Mouse (Mus musculus): ENCODE data around the gene Dnajb6. TPM values are rescaled to one million over a fixed set of nuclear protein-coding genes. Genes with fewer than 3 reads are reported as not detected.

Dnajb6 gene
- polyA plus RNA-seq, 1 experiment from 2014 or later = 70.9 TPM

DNA sequence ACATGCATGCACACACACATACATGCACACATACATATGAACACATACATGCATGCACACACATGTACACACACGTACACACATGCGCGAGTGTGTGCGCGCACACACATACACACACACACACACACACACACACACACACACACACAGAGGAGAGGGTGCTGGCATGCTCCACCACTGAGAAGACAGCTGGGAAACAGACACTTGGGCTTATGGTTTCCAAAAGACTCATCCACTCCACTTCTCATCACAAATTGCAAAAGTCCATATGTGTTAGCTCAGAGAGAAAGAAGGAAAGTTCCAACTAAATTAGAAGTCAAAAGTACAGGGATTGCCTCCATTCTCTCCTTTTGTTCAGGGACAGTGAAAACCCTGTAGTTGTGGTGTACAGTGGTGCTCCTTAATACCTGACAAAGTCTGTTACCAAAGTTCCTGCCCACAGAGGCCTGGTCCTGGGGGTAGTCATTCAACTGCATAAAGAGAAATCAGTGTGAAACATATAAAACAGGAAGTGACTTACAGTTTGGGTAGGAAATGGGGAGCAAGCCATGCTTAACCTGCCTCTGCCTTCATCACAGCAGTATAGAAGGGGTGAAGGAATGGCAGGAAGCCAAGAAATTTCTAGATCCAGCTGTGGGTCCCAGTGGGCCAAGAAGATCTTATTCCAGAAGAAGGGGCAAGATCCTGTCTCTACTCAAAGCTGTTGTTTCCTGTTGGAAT lies 81.2 kb downstream of the Dnajb6 start:
- 90% methylated on average over 5 of the region's 5 CpGs for WGBS (ENCODE audit: insufficient replicate concordance)
- no peaks in the 10 kb centered on the region for H3K4me1 ChIP-seq (ENCODE audit: control insufficient read depth, low read depth, low read length)
- no peaks in the 10 kb centered on the region for H3K27me3 ChIP-seq (ENCODE audit: control insufficient read depth, insufficient read depth, low read depth, low read length)
- no peak for ATAC-seq (ENCODE audit: low read depth)
- H3K4me3 ChIP-seq (ENCODE audit: low read depth, low read length) = no peak overlapping the region
- no peaks in the 10 kb centered on the region for H3K36me3 ChIP-seq (ENCODE audit: control insufficient read depth, insufficient read depth)
- H3K9ac ChIP-seq (ENCODE audit: low read depth, low read length) = no peak overlapping the region
- no peak overlapping the region for H3K4me2 ChIP-seq (ENCODE audit: low read depth, low read length)
- no peaks in the 10 kb centered on the region for H3K9me3 ChIP-seq (replicated peaks; ENCODE audit: control insufficient read depth, low read length)
- no peak overlapping the region for H3K27ac ChIP-seq (ENCODE audit: low read length)

DNA sequence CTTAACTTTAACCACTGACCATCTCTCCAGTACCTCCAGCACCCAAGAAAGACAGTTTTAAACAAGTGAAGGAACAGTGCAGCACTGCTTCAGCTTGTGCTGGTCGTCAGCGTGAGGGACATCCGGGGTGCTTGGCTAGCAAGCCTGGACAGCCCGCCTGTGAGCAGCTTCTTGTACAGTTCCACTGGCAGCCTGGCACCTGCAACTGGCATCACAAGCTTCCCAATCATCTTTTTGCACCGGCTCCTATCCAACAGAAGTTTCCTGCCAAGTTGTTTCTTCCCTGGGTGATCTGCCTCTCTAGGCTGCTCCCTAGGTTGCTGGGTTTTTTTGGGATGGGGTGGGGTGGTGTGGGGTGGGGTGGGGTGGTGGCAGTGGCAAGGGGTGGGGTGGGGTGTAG lies 81.9 kb downstream of the Dnajb6 start:
- Histone ChIP-seq H3K4me3 (ENCODE audit: low read depth, low read length) (no peak overlapping the region), H3K9me3 (replicated peaks; ENCODE audit: control insufficient read depth, low read length) (no peaks in the 10 kb centered on the region), H3K36me3 (ENCODE audit: control insufficient read depth, insufficient read depth) (no peaks in the 10 kb centered on the region), H3K4me1 (ENCODE audit: control insufficient read depth, low read depth, low read length) (no peaks in the 10 kb centered on the region), H3K27ac (ENCODE audit: low read length) (no peak overlapping the region), H3K27me3 (ENCODE audit: control insufficient read depth, insufficient read depth, low read depth, low read length) (no peaks in the 10 kb centered on the region), H3K4me2 (ENCODE audit: low read depth, low read length) (no peak overlapping the region), H3K9ac (ENCODE audit: low read depth, low read length) (no peak overlapping the region)
- ATAC-seq (ENCODE audit: low read depth) = no peak
- 69% methylated on average over 5 of the region's 5 CpGs for WGBS (ENCODE audit: insufficient replicate concordance)

DNA sequence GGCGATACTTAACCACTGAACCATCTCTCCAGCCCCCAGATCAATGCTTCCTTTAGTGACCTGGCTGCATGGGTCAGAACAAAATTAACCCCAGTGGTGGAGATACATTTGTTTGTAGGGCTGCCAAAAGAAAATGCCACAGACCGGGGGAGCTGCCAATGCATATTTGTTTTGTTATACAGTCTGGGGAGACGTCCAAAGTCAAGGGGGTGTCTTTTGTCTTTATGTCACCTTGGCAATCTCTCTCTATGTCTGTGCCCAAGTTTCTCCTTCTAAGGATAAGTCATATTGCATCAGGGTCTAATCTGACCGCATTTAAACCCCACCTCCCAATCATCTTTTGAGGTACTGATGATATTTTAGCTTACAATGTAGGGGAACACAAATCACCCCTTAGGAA lies 82.8 kb downstream of the Dnajb6 start:
- Histone ChIP-seq H3K4me2 (ENCODE audit: low read depth, low read length) (no peak overlapping the region), H3K9ac (ENCODE audit: low read depth, low read length) (no peak overlapping the region), H3K4me1 (ENCODE audit: control insufficient read depth, low read depth, low read length) (no peaks in the 10 kb centered on the region), H3K36me3 (ENCODE audit: control insufficient read depth, insufficient read depth) (no peaks in the 10 kb centered on the region), H3K9me3 (replicated peaks; ENCODE audit: control insufficient read depth, low read length) (no peaks in the 10 kb centered on the region), H3K27ac (ENCODE audit: low read length) (no peak overlapping the region), H3K4me3 (ENCODE audit: low read depth, low read length) (no peak overlapping the region), H3K27me3 (ENCODE audit: control insufficient read depth, insufficient read depth, low read depth, low read length) (no peaks in the 10 kb centered on the region)
- WGBS (ENCODE audit: insufficient replicate concordance) = 69% methylated on average over 4 of the region's 4 CpGs
- ATAC-seq (ENCODE audit: low read depth) = no peak

DNA sequence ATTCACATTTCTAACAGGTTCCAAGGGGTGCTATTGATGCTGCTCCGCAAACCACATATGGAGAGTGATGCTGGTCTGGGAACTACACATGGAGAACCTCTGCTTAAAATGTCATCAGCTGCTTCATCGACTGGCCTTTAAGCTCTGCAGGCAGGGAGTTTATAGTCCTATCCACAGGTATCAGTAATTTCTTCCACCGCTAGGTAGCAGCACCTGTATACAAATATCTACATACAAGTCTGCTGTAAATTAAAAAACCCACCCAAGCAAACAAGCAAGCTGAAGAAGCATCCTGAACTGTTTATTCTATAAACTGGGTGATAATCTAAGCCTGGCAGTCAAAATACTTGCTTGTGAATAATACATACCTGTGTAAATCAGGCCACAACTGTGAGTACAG lies 89.3 kb downstream of the Dnajb6 start:
- no peak overlapping the region for H3K9ac ChIP-seq (ENCODE audit: low read depth, low read length)
- H3K4me2 ChIP-seq (ENCODE audit: low read depth, low read length) = no peak overlapping the region
- H3K4me1 ChIP-seq (ENCODE audit: control insufficient read depth, low read depth, low read length) = no peaks in the 10 kb centered on the region
- no peaks in the 10 kb centered on the region for H3K9me3 ChIP-seq (replicated peaks; ENCODE audit: control insufficient read depth, low read length)
- no peak overlapping the region for H3K27ac ChIP-seq (ENCODE audit: low read length)
- no peak for ATAC-seq (ENCODE audit: low read depth)
- 28% methylated on average over 3 of the region's 3 CpGs for WGBS (ENCODE audit: insufficient replicate concordance)
- no peaks in the 10 kb centered on the region for H3K36me3 ChIP-seq (ENCODE audit: control insufficient read depth, insufficient read depth)
- no peak overlapping the region for H3K4me3 ChIP-seq (ENCODE audit: low read depth, low read length)
- no peaks in the 10 kb centered on the region for H3K27me3 ChIP-seq (ENCODE audit: control insufficient read depth, insufficient read depth, low read depth, low read length)

DNA sequence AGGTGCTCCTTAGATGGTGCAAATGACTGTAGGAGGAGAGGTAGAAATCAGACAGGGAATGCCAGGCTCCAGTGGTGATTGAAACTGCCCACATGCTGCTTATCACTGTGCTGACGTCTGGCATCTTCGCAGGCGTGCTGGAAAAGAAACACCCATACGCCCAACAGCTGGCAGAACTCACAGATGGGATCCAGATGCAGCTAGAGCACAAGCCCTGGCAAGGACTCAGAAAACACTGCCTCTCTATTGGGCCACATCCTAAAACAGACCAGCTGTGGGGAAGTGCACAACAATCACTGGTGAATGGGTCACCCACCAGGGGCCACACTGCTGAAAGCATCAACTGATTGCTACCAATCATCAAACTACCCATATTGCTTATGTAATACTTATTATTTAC lies 91.3 kb downstream of the Dnajb6 start:
- H3K27ac ChIP-seq (ENCODE audit: low read length) = no peak overlapping the region
- no peak overlapping the region for H3K9ac ChIP-seq (ENCODE audit: low read depth, low read length)
- ATAC-seq (ENCODE audit: low read depth) = no peak
- H3K36me3 ChIP-seq (ENCODE audit: control insufficient read depth, insufficient read depth) = no peaks in the 10 kb centered on the region
- H3K27me3 ChIP-seq (ENCODE audit: control insufficient read depth, insufficient read depth, low read depth, low read length) = no peaks in the 10 kb centered on the region
- no peak overlapping the region for H3K4me3 ChIP-seq (ENCODE audit: low read depth, low read length)
- WGBS (ENCODE audit: insufficient replicate concordance) = 36% methylated on average over 4 of the region's 4 CpGs
- H3K4me2 ChIP-seq (ENCODE audit: low read depth, low read length) = no peak overlapping the region
- no peaks in the 10 kb centered on the region for H3K9me3 ChIP-seq (replicated peaks; ENCODE audit: control insufficient read depth, low read length)
- no peaks in the 10 kb centered on the region for H3K4me1 ChIP-seq (ENCODE audit: control insufficient read depth, low read depth, low read length)

DNA sequence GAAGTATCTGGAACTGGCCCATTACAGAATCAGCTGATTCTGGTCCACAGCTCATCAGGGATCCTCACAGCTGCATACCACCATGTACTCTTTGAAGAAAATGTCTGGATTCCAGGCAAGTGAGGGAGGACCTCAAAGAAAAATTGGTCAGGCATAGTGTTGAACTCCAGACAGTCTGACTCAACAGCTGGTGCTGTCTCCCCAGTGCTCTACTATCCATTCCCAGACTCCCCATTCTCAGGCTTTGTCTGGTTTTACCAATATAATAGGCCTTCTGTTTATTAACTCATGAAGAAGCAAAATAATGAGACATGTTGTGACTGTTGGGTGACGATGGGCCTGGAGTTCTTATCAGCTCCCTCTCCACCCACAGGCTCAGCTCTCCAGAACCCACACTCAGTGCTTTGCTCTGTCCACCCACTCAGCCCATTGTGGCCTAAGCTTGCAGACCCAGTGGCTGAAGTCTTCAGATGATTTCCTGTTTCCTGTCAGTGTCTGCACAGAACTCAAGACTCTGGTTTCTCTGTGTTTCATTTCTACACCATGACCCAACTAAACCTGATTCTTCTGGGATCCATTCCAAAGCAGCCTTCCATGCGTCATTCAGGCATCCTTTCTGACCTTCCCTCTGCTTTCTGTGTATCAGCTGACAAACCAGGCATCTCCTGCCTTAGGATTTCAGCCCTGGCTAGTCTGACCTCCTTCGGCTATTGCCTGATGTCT lies 107.1 kb downstream of the Dnajb6 start:
- no peak; the same call in 1 of the 2 replicates for ATAC-seq (ENCODE audit: low read depth)
- no peak overlapping the region for H3K9ac ChIP-seq (ENCODE audit: low read depth, low read length)
- H3K27ac ChIP-seq (ENCODE audit: low read length) = no peak overlapping the region
- no peaks in the 10 kb centered on the region for H3K4me1 ChIP-seq (ENCODE audit: control insufficient read depth, low read depth, low read length)
- no peaks in the 10 kb centered on the region for H3K27me3 ChIP-seq (ENCODE audit: control insufficient read depth, insufficient read depth, low read depth, low read length)
- H3K9me3 ChIP-seq (replicated peaks; ENCODE audit: control insufficient read depth, low read length) = no peaks in the 10 kb centered on the region
- WGBS (ENCODE audit: insufficient replicate concordance) = 43% methylated on average over 3 of the region's 3 CpGs
- H3K36me3 ChIP-seq (ENCODE audit: control insufficient read depth, insufficient read depth) = no peaks in the 10 kb centered on the region
- no peak overlapping the region for H3K4me3 ChIP-seq (ENCODE audit: low read depth, low read length)
- H3K4me2 ChIP-seq (ENCODE audit: low read depth, low read length) = no peak overlapping the region

DNA sequence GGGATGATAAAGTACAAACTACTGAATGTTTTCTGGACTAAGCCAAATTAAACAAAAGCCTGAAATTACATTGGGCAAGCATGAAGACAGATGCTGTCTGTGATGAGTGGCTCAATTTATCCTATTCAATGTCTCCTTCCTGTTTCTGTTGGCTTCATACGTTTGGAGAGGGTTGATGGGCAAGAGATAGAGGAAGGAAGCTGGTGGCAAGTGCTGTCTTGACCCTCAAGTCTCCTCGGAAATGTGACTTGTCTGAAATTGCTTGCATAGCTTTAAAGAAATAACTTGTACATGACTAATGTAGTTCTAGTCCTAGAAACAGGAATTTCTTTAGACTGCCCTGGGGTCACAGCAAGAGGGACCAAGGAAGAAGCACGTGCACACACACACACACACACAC lies 109.5 kb downstream of the Dnajb6 start:
- 16% methylated on average over 3 of the region's 3 CpGs for WGBS (ENCODE audit: insufficient replicate concordance)
- ATAC-seq (ENCODE audit: low read depth) = peak; percentile 19; the same call in 1 of the 2 replicates
- Histone ChIP-seq H3K27me3 (ENCODE audit: control insufficient read depth, insufficient read depth, low read depth, low read length) (no peaks in the 10 kb centered on the region), H3K4me1 (ENCODE audit: control insufficient read depth, low read depth, low read length) (no peaks in the 10 kb centered on the region), H3K36me3 (ENCODE audit: control insufficient read depth, insufficient read depth) (no peaks in the 10 kb centered on the region), H3K4me3 (ENCODE audit: low read depth, low read length) (no peak overlapping the region), H3K27ac (ENCODE audit: low read length) (no peak overlapping the region), H3K9ac (ENCODE audit: low read depth, low read length) (no peak overlapping the region), H3K4me2 (ENCODE audit: low read depth, low read length) (no peak overlapping the region), H3K9me3 (replicated peaks; ENCODE audit: control insufficient read depth, low read length) (no peaks in the 10 kb centered on the region)

DNA sequence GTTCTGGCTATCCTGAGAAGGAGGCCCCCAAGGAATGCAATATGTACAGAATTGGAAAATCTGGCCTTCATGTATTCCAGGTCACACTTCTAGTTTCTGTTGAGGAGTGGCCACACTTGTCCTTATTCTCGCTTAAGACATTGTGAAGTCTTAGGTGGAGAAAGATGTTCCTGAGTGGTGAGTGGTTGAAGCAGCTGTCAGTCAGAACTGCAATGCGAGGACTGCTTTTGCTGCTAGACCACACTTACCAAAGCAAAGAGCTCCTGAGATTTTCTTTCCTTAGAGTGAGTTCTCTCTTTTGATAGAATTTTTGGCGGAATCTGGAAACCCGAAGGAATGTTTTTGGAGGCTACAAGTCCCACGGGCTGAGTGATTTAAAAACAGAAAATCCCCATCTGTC lies 112.0 kb downstream of the Dnajb6 start:
- Histone ChIP-seq H3K4me1 (ENCODE audit: control insufficient read depth, low read depth, low read length) (no peaks in the 10 kb centered on the region), H3K36me3 (ENCODE audit: control insufficient read depth, insufficient read depth) (no peaks in the 10 kb centered on the region), H3K9ac (ENCODE audit: low read depth, low read length) (no peak overlapping the region), H3K27ac (ENCODE audit: low read length) (no peak overlapping the region), H3K27me3 (ENCODE audit: control insufficient read depth, insufficient read depth, low read depth, low read length) (no peaks in the 10 kb centered on the region), H3K9me3 (replicated peaks; ENCODE audit: control insufficient read depth, low read length) (no peaks in the 10 kb centered on the region), H3K4me2 (ENCODE audit: low read depth, low read length) (no peak overlapping the region), H3K4me3 (ENCODE audit: low read depth, low read length) (no peak overlapping the region)
- WGBS (ENCODE audit: insufficient replicate concordance) = 53% methylated on average over 5 of the region's 5 CpGs
- no peak for ATAC-seq (ENCODE audit: low read depth)

DNA sequence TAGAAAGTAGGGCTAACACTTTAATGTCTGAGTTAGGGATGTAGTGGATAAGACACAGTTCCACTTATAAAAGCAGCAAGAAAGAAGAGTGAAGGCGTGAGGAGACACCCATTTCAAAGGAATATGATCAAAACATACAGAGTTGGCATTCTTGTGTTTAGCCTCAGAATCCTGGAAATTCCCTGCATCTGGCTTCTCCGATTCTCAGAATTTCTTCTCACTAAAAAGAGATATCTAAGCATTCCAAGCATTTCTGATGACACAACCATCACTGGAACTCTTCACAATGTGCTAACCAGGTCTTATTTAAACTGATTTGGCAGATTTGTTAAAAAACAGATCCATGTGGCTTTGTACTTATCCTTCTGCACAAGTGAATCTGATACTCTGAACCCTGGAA lies 112.6 kb downstream of the Dnajb6 start:
- ATAC-seq (ENCODE audit: low read depth) = no peak
- 48% methylated on average over 2 of the region's 2 CpGs for WGBS (ENCODE audit: insufficient replicate concordance)
- no peaks in the 10 kb centered on the region for H3K9me3 ChIP-seq (replicated peaks; ENCODE audit: control insufficient read depth, low read length)
- no peaks in the 10 kb centered on the region for H3K27me3 ChIP-seq (ENCODE audit: control insufficient read depth, insufficient read depth, low read depth, low read length)
- no peaks in the 10 kb centered on the region for H3K4me1 ChIP-seq (ENCODE audit: control insufficient read depth, low read depth, low read length)
- H3K4me3 ChIP-seq (ENCODE audit: low read depth, low read length) = no peak overlapping the region
- no peak overlapping the region for H3K9ac ChIP-seq (ENCODE audit: low read depth, low read length)
- H3K36me3 ChIP-seq (ENCODE audit: control insufficient read depth, insufficient read depth) = no peaks in the 10 kb centered on the region
- H3K4me2 ChIP-seq (ENCODE audit: low read depth, low read length) = no peak overlapping the region
- no peak overlapping the region for H3K27ac ChIP-seq (ENCODE audit: low read length)

Measured in liver, embryonic 16.5 days (tissue).